Mouse (Mus musculus) ZHBTc4 (cell line): ENCODE measurements around the gene Gm17359.

Experiments
- DNase-seq: peaks from one replicate; pipeline ENCODE4 v3.0.0-alpha.2; 2011; ENCODE audit warnings: low read depth, low spot score

Gm17359 gene

DNA sequence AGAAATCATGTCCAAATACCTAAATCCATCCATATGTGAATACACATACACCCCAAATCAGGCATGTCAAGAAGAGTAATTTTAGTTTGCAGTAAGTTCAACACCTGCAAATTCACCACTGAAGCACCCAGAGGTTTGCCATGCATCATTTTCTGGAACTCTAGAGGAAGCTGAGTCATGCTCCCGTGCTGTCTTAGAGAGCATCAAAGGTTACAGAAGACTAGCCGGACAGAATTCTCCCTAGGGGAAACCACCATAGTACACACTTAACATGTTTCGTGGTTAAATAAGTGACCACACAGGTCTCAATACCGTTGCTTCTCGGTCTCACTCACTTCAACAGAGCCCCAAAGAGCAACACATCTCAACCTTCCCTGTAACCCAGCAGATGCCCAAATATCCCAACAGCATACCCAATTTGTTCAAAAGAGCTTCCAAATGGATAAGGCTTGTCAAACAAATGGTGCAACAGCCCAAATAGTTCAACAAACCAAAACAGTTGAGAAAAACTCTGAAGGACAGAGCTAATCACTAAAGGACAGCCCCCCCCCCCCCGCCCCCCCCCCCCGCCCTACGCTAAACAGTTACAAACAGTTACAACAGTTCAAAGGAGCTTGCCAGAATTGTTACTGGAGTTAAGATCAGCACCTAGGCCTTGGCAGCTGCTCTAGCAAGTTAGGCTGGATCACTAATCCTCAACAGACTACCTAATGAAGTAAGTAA lies at the start of gene Gm17359:
Gene Gm17359 (plus strand): TSS at position 618 of the 723 bp plus-strand sequence.
- DNase-seq, result no peak

DNA sequence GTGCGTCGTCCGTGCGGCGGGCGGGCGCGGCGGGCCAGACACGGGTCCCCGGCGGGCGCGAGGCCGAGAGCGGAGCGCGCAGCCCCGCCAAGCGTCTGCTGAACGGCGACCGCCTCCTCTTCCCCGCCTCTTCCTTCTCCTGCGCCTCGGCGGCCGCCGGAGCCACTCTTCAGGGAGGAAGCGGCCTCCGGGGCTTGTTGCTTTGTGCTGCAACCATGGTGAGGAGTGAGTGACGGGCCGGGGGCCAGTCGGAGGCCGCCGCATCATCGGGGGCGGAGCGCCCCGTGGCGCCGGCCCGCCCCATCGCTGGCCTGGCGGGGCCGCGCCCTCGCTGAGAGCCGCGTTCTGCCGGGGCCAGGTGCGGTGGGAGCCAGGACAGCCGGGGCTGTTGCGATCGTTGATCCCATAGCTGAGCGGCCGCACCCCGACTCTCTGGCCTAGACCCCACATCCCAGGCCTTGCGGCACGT lies 49.3 kb upstream of the Gm17359 start:
- DNase-seq, result peak; percentile 97

DNA sequence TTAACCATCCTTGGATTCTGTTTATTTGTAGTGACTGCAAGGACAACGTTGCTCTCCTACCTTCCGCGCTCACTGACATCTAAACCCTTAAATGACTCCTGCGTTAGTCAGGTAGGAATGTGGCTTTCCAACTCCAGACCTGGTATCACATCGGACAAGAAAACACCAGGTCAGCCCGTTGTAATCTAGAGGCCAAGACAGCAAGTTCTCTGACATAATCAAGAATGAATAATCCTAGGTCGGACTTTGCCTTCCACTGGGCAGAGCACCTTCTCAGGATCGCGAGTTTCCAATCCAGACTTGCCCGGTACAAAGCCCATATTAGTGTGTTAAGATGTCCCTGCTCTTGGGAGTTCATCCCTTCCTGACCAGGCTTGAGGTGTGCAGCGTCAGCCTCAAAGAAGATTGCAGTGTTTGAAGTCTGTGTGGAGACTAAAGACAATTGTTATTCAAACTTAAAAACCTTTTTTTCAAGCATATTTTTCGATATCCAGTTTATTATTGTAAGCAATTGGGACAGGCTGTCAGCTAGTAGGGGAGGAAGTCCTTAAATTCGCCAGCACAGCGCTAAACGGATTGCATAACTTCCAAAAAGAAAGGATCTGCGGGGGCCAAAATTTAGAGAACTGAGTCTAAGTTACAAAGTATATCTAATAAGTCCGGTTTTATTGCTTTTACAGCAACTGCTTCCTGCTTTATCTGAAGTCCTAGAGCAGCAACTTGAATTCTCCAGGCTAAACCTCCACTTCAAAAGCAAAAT lies 48.6 kb upstream of the Gm17359 start:
- no peak for DNase-seq

DNA sequence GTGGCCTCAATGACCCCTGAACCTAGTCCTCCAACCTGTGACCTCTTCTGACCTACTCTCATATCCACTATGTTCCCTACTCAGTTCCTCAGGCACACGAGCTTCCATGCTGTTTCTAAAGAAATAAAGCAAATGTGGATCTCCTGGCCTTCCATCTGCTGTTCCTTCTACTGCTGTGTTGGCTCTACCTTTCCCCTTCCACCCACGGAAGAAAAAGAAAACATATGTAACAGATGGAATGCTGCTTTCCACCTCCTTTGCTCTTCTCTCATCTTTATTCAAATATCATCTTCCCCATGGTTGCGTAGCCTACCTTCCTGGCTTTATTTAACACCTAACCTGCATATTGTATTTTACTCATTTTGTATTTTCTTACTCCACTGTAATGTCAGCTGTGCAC lies 47.4 kb upstream of the Gm17359 start:
- DNase-seq, result no peak

DNA sequence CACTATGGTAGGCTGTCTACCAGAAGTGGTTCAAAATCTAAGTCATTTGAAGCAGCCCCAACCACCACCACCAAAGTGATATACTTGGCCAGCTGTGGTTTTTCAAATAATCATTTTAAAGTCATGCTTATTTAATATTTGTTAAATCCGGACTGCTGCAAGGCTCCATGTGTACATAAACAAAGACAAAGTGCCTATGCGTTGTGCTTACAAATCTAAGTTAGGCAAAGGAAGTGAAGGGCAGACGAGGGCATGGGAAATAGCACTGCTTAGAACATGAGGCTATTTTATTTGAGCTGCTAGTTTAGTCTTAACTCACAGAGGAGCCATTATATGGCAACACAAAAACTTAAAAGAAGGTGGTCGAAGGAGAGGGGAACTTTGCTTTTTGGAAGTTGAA lies 43.4 kb upstream of the Gm17359 start:
- DNase-seq, result no peak

DNA sequence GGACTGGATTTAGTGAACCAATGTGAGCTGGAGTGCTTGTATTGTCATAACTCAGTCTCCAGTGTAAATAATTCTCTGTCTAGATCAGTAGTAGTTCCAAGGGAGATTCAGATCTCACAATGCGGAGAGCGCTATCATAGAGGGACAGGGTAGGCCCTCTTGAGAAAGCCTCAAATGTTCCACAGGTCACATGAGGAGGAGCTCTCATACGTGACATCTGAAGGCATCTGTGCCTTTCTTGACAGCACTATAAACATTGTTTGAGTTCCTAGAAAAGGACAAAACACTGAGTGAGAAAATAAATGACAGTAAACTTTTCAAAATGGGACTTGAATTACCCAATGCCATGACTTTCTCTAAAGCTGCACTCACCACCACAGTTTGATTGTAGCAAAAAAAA lies 41.8 kb upstream of the Gm17359 start:
- DNase-seq, result no peak

DNA sequence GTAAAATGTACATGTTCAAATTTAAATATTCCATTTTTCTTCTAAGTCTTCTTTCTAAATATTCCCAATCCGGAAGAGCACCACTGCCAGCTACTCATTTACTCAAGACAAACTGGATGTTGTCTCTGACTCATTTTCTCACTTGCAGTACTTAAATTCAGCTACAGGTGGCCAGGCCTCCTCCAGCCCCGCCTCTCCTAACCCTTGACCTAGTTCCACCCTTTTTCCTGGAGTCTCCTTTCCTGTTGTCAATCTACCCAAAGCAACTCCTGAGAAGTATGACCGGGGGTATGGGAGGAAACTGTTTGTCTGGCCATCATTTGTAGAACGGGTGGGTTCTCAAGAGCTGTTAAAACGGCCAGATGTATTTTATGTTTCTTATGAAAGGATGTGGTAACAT lies 40.4 kb upstream of the Gm17359 start:
- DNase-seq, result no peak

DNA sequence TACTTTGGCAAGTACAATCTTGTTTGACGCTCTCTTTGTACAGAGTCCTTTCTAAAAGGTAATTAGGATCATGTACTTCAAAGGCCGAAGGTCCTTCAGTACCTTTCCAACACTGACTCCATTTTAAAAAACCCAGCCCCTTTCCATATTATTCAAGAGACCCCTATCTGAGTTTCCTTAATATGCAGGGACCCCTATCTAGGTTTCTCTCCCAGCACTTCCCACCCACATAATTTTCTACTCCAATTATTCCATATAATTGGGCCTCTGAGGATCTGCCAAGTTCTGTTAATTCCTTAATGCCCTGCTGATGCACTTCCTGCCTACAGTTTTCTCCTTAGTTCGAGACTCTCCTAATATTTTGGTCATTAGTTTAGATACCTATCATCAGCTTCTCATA lies 39.9 kb upstream of the Gm17359 start:
- DNase-seq, result no peak

DNA sequence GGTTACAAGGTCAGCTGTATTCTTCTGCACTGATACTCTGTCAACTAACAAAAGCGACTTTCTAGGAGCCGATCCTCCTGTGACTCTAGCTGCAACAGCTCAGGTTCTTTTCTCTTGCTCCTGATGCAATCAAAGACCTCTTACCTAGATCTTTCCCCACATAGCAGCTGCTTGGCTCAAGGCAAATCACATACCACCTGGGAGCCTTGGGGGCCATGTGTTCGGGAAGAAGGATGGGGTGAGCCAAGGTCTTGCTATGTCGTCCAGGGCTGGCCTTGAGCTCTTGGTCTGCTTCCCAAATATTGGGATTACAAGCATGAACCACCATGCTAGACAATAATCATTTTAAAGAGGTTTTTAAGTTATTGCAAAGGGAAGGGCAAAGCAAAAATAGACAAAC lies 39.2 kb upstream of the Gm17359 start:
- DNase-seq, result no peak

DNA sequence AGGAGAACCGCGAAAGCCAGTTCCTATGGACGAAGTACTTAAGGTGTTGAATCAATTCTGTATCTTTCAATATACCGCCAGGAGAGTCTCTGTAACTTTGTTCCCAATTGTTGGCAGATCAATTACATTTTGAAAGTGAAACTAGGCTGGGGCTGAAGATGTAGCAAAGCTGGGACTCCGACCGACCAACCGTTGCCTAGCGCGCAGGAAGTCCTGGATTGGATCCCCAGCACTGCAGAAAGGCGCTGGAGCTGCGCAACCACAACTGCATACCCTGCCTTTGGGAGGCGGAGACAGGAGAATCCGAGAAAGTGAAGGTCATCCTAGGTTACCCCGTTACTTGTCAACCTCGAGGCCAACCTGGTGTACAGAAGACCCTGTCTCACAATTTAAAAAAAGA lies 37.1 kb upstream of the Gm17359 start:
- DNase-seq, result peak; percentile 30

DNA sequence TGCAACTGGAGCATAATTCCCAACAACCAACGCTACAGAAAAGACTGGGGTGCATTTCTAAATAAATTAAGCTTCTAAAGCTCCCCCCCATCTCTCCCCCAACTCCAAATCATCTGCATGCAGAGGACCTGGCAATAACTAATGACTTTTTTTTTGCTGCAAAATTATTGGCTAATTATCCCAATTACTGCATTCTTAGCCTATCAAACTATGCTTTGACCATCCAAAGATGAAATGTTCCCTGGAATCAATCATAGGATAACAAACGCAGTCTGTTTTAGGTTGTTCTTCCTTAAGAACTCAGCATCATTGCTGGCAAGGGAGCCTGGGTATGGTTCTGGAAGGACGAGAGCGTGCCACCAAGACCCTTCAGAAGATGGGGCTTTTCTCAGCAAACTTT lies 27.9 kb upstream of the Gm17359 start:
- no peak for DNase-seq

DNA sequence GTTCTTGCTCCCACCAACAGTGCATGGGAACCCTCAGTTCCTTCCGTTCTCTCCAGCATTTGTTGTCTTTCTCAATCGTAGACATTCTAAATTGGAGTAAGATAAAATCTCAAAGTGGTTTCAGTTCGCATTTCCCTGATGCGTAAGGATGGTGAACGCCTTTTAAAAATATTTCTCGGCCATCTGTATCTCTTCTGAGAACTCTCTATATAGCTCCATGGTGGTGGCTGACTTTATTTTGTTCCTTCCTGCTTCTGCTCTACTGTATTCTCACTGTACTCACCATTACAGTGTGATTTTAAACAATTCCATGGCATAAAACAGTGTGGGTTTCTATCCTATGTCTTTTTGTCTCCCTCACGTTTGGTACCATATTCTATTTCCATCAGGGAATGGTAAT lies 26.3 kb upstream of the Gm17359 start:
- no peak for DNase-seq

DNA sequence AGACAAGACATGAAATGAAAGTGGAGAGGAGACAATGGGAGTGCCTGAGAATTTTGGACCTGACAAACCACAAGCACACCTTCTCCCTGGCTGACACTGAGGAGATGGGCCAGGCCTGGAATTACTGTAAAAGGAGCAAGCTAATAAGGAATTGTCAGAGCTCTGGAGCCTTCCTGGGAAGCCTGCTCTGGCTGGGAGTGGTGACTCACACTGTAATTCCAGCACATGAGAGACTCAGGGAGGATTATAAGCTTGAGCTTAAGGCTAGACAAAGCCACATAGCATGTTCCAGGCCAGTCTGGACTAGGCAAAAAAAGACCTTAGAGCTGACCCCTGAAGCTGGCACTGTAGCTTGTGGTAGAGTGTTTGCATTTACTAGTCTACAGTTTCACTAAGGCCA lies 24.6 kb upstream of the Gm17359 start:
- no peak for DNase-seq

DNA sequence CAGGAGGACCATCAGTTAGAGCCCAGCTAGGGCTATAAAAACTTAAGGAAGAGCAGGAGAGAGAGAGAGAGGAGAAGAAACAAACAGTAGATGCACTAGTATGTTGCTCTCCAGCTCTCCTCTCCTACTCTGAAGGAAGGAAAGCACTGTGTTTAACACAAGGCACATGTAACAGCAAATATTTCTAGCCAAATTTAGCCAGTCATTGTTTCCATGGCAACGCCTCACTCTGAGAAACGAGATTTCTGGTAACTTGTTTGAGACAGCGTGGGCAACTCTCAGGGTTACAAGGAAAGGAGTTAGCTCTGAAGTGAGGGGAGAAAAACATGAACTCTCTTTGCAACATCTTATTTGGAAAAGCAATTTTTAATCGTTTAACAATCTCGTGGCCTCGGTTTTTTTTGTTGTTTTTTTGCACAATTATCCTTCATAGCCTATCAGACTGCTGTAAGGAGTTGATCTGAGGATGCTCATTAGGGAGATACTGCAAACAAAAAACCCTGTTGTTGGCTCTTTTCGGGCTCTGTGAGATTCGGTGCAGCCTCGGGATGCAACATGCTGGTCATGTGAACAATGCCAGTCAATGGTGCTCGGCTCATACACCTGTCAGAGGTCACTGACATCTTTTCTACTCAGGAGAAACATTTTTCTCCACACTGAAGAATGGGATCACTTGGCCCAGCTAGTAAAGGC lies 22.3 kb upstream of the Gm17359 start:
- DNase-seq, result no peak

DNA sequence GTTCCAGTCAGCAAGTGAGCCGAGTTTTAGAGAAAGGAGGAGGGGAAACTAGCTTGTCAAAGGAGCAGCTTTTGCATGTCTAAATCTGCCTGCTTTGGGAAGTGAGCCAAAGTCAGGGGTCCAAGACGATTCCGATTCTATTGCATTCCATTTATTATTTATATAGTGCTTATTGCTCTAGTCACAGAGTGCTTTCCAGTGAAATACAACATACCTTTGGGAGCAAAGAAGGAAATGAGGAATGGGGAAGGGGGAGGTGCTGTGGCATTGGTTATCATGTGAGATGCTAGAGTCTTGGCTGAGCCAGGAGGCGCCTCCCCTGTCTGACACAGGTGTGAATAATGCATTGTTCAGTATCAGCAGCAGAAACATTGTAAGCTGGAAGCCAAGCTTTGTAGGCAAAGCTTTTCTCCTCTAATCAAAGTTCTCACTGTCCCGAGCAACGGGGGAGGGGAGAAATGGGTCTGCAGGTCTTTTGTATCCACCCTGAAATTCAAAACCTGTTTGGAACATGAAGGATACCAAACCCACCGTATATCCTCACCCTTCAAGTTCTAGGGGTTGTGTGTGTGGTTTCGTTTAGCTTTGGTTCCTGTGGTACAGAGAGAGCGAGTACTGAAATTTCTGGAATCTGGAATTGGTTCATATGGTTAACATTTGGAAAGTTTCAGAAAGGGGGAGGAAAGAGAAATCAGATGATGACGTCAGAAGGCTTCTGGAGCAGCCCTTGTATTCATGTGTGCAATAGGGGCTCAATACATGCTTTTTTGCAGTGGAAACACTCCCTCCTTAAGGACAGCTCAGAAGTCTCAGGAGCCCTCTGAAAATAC lies 11.5 kb upstream of the Gm17359 start:
- peak; percentile 14 for DNase-seq

DNA sequence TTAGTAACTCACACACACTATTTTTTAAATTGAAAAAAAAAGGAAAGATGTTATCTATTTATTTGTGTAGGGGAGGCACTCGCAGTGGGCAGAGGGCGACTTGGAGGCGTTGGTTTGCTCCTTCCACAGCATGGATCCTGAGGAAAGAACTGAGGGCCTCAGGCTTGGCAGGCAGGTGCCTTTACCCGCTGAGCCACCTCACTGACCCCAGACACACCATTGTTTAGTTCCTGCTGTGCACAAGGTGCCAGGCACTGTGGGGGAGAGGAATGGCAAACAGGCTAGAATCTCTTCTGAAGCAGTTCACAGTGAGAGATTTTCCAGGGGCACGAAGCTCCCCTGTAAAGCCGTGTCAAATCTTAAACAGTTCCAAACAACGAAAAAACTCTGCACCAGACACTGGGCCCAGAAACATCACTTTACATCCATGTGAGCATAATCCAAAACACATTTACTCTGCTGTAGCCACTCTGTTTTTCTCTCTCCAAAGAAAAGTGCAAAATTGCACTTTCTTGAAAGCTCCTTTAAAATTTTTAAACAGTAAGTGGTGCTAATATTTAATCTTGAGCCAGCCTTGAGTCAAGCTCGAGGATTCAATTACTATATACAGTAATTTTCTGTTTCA lies 6.7 kb upstream of the Gm17359 start:
- no peak for DNase-seq

DNA sequence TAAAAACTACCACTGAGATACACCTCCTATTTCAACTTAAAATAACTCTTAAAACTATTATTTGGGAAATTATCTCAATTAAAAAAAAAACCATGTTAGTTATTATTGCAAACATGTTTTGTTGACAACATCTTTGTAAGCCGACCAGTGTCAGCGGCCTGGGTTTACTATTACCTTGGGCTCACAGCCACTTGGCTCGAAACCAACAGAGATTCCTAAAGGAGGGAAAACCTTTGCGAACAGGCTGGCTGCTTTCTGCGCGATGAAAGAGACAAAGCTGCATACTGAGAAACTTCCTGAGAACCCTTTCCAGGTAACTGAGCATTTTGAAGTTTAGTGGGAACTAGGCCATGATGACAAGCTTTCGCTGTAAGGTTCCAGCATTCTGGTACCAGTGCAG lies 3.4 kb upstream of the Gm17359 start:
- no peak for DNase-seq

DNA sequence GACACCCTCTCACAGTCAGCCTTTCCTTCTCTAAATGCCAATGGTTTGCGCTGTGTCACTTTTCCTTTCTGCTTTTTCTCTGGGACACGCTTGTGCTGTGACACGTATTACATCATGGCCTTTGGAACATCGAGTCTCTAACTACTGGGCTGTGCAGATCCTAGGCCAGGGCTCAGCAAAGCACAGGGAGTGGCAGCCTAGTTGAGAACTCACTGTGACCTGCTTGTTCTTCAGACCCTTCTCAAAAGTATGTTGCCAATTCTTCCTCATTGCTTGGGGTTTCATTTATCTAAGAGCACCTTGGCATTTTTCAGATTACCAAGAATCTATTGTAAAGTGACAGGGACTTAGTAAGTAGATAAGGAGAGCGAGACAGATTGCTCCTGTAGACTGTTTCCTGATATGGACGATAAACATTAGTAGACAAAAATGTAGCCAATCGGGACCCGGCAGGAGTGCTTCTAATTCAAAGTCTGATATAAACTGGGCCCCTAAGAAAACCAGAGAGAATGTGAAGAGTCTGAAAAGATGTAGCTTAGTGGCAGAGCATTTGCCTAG lies 2.7 kb upstream of the Gm17359 start:
- DNase-seq, result no peak

DNA sequence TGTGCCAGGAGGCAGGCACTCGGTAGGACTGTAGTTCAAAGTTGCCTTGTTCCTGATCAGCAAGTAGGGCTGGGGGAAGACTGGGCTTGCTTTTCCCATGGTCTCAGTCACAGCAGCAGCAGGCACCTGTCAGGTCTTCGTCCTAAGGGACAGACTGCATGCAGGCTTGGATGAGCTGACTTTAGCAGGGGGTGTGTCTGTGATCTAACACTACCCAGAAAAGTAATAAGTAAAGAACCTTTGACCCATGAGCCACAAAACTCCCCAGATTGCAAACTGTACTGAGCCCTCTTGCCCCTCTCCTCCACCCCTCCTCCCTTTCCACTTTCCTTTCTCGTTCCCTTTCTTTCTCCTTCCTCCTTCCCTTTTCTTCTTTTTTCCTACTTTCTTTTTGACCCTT lies 4.3 kb downstream of the Gm17359 start:
- DNase-seq, result no peak

DNA sequence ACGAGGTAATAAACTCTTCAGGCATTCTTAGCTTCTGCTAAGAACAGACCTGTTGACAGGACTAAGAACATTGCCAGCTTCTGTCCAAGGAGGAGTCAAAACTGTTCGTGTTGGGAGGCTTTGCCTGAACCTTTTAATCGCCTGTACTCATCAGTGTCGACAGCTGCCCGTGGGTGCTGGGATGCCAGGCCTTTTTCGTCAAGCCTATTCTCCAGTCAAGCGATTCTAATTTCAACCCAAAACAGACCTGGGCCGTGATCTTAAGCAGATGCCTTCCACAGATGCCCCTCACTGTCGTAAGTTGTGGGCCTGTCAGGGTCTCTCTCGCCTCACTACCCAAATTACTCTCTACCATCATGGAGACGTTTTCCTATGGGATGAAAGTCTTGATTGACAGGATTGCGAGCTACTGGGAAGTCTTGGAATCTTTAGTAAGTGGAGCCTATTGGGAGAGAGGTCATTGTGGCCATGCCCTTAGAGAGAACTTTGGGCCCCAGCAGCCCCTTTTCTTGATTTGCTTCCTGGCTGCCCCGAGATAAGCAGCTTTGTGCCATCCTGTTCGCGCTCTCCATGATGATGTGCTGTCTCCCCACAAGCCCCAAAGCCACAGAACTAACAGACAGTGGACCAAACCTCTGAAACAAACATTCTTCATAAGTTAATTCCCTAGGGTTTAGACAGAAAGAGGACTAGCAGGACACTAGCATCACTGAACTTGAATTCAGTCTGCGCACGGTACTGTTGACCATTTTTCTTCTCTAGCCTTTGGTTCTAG lies 6.7 kb downstream of the Gm17359 start:
- no peak for DNase-seq
